Mouse (Mus musculus) erythroblast, embryonic 14.5 days (primary cell): Measurements from ENCODE around the gene Fastkd2. TPM values are rescaled to one million over a fixed set of nuclear protein-coding genes. Genes with fewer than 3 reads are reported as not detected.

ENCODE experiments used
- H3K27me3 ChIP-seq: 2 replicates; pipeline ENCODE4 v1.6.1; 2012; ENCODE audit warnings: inconsistent platforms; ENCODE audit not compliant: control insufficient read depth
- H3K36me3 ChIP-seq: 2 replicates; pipeline ENCODE4 v1.6.1; 2012; ENCODE audit warnings: mild to moderate bottlenecking, inconsistent platforms; ENCODE audit not compliant: control insufficient read depth
- H3K4me1 ChIP-seq: 2 replicates; pipeline ENCODE4 v1.6.1; 2012; ENCODE audit warnings: inconsistent platforms; ENCODE audit not compliant: control insufficient read depth
- H3K4me3 ChIP-seq: replicated peaks from 2 replicates; pipeline ENCODE3; 2012; ENCODE audit warnings: moderate library complexity, mild to moderate bottlenecking, inconsistent platforms
- H3K9me3 ChIP-seq: 2 replicates; pipeline ENCODE4 v1.6.1; 2012; ENCODE audit warnings: low read length, inconsistent platforms, mixed read lengths; ENCODE audit not compliant: control insufficient read depth
- GATA1 ChIP-seq: IDR thresholded peaks from 2 replicates; pipeline ENCODE4 v1.6.1; 2012; ENCODE audit warnings: low read length, inconsistent platforms, mixed read lengths
- TAL1 ChIP-seq: IDR thresholded peaks from 3 replicates; pipeline ENCODE4 v1.6.1; 2012; ENCODE audit warnings: low read length, inconsistent platforms, mixed read lengths
- polyA plus RNA-seq: library from polyadenylated mRNA; stranded (reverse); fragments of >175 nt; gene quantifications from 2 replicates; pipeline ENCODE4 v1.2.3, GENCODE M21; 2012

Gene Fastkd2
- polyA plus RNA-seq, 1 experiment = 0.02 TPM

DNA sequence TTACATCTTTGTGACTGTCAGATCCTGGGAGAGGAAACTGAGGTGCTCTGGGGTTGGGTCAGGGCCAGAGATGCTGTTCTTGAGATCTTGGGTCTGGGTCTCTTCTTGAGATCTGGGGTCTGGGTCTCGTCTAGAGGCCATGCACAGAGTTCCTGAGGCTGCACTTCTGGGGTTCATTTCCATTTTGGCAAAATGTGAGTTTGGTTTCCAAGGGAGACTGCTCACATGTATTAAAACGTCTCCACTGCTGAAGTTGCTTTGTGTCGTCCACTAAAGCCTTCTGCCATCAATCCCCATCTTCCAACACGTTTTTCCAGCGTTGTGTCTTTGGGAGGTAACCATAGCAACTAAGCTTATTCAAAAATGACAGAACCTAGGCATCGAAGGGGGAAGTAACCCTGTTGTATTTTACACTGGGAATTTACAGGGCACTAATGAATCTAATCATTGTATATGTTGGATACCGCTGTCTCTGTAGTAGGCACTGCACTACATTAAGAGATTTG is 33.5 kb downstream of the Fastkd2 start:
- Histone ChIP-seq H3K4me3 (no peak overlapping the region), H3K4me1 (no peaks in the 10 kb centered on the region), H3K9me3 (no peaks in the 10 kb centered on the region), H3K27me3 (no peaks in the 10 kb centered on the region), H3K36me3 (no peaks in the 10 kb centered on the region)
- TF ChIP-seq TAL1 (no peak), GATA1 (no peak)

DNA sequence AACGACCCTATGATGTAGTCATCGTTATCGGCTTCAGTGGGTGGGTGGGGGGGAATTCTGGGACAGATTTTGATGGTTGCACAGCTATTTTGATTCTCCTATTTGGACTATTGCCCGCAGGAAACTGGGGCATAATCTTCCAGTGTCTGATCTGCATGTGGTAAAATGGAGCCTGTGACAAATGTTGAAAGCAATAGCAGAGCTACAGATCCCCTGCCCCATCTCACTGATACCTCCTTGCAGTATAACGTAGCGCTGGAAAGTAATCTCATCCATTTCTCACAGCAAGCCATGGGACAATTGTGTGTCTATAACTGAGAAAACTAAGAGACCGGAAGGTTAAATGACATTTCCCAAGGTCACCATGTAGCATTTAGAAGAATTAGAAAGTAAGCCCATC is 34.0 kb downstream of the Fastkd2 start:
- Histone ChIP-seq H3K27me3 (no peaks in the 10 kb centered on the region), H3K9me3 (no peaks in the 10 kb centered on the region), H3K36me3 (no peaks in the 10 kb centered on the region), H3K4me3 (no peak overlapping the region), H3K4me1 (no peaks in the 10 kb centered on the region)
- no peak for TF ChIP-seq TAL1
- no peak for TF ChIP-seq GATA1

DNA sequence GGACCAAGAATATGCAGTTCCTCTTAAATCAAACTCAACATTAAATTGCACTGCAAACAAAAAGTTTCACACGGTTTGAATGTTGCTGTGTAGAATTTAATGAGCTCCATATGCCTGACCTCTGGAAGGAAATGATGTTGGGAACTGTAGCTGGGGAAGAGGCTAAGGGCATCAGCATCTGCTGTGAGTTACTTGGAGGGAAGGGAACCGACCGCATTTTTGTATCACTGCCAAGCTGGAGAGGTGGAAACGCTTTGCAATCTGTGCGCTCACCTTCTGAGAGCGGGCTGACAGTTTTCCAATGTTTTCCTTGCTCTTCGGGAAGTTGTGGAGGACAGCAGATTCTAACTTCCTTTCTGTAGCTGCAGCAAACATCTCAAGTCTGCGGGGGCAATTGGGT is 37.7 kb downstream of the Fastkd2 start:
- Histone ChIP-seq H3K9me3 (no peaks in the 10 kb centered on the region), H3K4me1 (no peaks in the 10 kb centered on the region), H3K4me3 (no peak overlapping the region), H3K27me3 (no peaks in the 10 kb centered on the region), H3K36me3 (no peaks in the 10 kb centered on the region)
- no peak for TF ChIP-seq GATA1
- TF ChIP-seq TAL1 = no peak

GRCm38 (mm10) chr1:63769167-63769566 is 38.8 kb downstream of the Fastkd2 start, which contains the start of gene 4933402D24Rik:
Gene 4933402D24Rik (minus strand): TSS chr1:63769267.
- H3K27me3 ChIP-seq = no peaks in the 10 kb centered on the region
- no peaks in the 10 kb centered on the region for H3K9me3 ChIP-seq
- H3K4me1 ChIP-seq = no peaks in the 10 kb centered on the region
- no peak within 1 kb of the TSS for H3K4me3 ChIP-seq
- no peaks in the 10 kb centered on the region for H3K36me3 ChIP-seq
- TF ChIP-seq TAL1 (no peak), GATA1 (no peak)

GRCm38 (mm10) chr1:63770309-63770708 is 39.9 kb downstream of the Fastkd2 start:
- Histone ChIP-seq H3K27me3 (no peaks in the 10 kb centered on the region), H3K4me1 (no peaks in the 10 kb centered on the region), H3K9me3 (no peaks in the 10 kb centered on the region), H3K4me3 (no peak overlapping the region), H3K36me3 (no peaks in the 10 kb centered on the region)
- TF ChIP-seq TAL1 = no peak
- no peak for TF ChIP-seq GATA1

- Histone ChIP-seq H3K4me3 (no peak overlapping the region), H3K9me3 (no peaks in the 10 kb centered on the region), H3K36me3 (no peaks in the 10 kb centered on the region), H3K4me1 (no peaks in the 10 kb centered on the region), H3K27me3 (no peaks in the 10 kb centered on the region)
- no peak for TF ChIP-seq GATA1
Measured at GRCm38 (mm10) chr1:63776396-63776795, 46.0 kb downstream of the Fastkd2 start.

DNA sequence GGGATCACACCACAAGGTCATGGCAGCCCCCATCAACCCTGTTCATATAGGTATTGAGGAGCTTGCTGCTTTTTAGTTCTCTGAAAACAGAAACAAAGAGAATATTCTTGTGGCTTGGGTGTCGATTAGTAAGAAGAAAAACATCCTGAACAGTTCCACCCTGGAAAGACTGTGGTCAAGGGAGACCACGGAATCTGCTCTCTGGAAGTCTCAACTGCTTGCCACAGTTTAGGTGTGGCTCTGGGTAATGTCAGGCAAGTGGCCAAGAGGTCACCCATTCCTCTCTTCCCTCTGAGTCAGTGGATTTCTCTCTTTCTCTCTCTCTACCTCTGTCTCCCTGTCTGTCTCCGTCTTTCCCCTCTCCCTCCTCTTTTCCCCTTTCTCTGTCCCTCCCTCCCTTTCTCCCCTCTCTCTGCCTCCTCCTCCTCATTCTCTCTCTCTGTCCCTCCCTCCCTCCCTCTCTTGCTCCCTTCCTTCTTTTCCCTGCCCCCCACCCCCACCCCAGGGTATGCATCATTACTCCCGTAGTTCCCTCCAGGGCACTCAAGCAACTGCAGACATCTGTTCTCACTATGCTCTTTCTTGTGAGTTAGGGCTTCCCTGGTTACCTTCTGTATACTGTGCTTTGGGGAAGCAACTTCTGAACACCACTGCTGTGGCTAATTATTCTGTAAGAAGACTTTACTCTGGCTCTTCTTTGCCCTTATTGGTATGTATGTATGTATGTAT is 46.7 kb downstream of the Fastkd2 start:
- no peaks in the 10 kb centered on the region for H3K27me3 ChIP-seq
- no peak overlapping the region for H3K4me3 ChIP-seq
- H3K4me1 ChIP-seq = no peaks in the 10 kb centered on the region
- no peaks in the 10 kb centered on the region for H3K9me3 ChIP-seq
- no peaks in the 10 kb centered on the region for H3K36me3 ChIP-seq
- TF ChIP-seq GATA1 (no peak), TAL1 (no peak)

- H3K36me3 ChIP-seq = no peaks in the 10 kb centered on the region
- no peaks in the 10 kb centered on the region for H3K27me3 ChIP-seq
- H3K4me1 ChIP-seq = no peaks in the 10 kb centered on the region
- no peak overlapping the region for H3K4me3 ChIP-seq
- TF ChIP-seq TAL1 (no peak), GATA1 (no peak)
- no peaks in the 10 kb centered on the region for H3K9me3 ChIP-seq
Measured at GRCm38 (mm10) chr1:63794326-63794725, 63.9 kb downstream of the Fastkd2 start.

Other genes with a start within 250 kb of the Fastkd2 start
- not detected in 2 replicates for gene Gm39653, start 114.6 kb upstream of the Fastkd2 start, polyA plus RNA-seq
- gene Dytn, start 43.7 kb upstream of the Fastkd2 start, polyA plus RNA-seq = not detected in 2 replicates
- not detected in 2 replicates for gene Mdh1b, start 296 bp upstream of the Fastkd2 start, polyA plus RNA-seq
- not detected in 2 replicates for gene 4933402D24Rik, start 38.7 kb downstream of the Fastkd2 start, polyA plus RNA-seq